Mouse (Mus musculus): ENCODE measurements around the gene Cnot3. TPM values are rescaled to one million over a fixed set of nuclear protein-coding genes. Genes with fewer than 3 reads are reported as not detected.

The Cnot3 gene
- polyA plus RNA-seq, 1 experiment from 2014 or later = 48.4 TPM

DNA sequence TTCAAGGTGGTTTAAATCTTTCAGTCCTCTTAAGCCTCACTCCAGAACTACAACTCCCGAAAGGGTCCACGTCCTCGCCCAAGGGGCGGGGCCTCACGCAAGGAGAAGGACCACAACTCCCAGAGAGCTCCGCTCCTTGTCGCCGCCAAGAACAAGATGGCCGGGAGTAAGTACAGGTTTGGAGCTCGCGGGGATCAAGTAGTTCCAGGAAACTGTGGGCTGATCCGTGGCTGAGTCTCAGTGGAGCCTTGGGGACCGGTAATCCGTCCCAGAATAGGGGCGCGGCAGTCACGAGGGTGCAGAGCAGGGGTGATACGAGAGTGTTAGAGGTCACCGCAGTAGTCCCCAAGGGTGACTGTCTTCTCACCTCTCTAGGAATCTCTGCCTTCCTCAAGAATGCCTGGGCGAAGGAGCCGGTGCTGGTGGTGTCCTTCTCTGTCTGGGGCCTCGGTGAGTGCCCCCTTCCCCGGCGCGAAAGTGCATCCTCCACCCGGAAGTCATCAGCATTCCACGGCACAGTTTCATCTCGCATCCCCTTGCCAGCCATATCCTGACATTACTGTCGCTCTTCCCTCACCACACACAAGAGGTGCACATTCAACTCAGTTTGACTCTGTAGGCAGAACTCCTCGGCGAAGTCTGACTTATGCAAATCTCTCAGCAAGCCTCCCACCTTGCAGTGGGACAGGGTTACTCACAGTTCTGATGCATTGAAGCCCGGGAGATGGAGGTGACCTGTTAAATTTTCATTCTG, 27.6 kb upstream of the Cnot3 start, which contains the start of gene Ndufa3:
Ndufa3 (plus strand) TSS at position 132 of the 754 bp plus-strand sequence.
- Histone ChIP-seq H3K36me3 (replicated peaks) (peaks cover 12% of the 10 kb centered on the region; the same call in 1 of the 2 replicates), H3K4me3 (peak within 1 kb of the TSS; percentile 68), H3K4me1 (peaks cover 21% of the 10 kb centered on the region), H3K27ac (peak within 1 kb of the TSS; percentile 76), H3K4me2 (peak within 1 kb of the TSS; percentile 58), H3K9ac (peak within 1 kb of the TSS; percentile 68), H3K27me3 (replicated peaks) (no peaks in the 10 kb centered on the region), H3K9me3 (no peaks in the 10 kb centered on the region)
- WGBS = 2% methylated on average over 32 of the region's 32 CpGs
- peak; percentile 96 for ATAC-seq (replicated peaks)

DNA sequence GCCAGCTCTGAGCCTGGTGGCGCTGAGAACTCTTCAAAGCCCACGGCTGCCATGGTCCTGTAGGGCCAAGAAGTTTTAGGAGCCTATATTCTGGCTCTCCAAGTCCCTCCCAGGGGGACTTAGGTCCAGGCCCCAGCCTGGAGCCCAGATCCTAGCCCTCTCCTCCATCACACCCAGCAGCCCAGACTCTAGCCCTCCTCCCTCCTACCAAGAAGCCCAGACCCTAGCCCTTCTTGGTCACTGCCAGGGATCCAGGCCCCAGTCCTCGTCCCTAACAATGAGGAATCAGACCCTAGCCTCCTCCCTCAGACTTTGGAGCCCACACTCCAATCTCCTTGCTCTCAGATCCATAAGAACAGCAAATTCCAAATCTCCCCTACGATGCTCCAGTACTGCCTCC, 16.0 kb upstream of the Cnot3 start:
- peak overlapping the region; percentile 73 for H3K9ac ChIP-seq
- H3K36me3 ChIP-seq (replicated peaks) = peaks cover 7% of the 10 kb centered on the region
- H3K4me1 ChIP-seq = peaks cover 27% of the 10 kb centered on the region
- H3K4me3 ChIP-seq = peak overlapping the region; percentile 68
- H3K4me2 ChIP-seq = peak overlapping the region; percentile 98
- peak overlapping the region; percentile 84 for H3K27ac ChIP-seq
- WGBS = 42% methylated on average over 4 of the region's 4 CpGs
- H3K27me3 ChIP-seq (replicated peaks) = no peaks in the 10 kb centered on the region
- no peaks in the 10 kb centered on the region for H3K9me3 ChIP-seq
- peak; percentile 75 for ATAC-seq (replicated peaks)

DNA sequence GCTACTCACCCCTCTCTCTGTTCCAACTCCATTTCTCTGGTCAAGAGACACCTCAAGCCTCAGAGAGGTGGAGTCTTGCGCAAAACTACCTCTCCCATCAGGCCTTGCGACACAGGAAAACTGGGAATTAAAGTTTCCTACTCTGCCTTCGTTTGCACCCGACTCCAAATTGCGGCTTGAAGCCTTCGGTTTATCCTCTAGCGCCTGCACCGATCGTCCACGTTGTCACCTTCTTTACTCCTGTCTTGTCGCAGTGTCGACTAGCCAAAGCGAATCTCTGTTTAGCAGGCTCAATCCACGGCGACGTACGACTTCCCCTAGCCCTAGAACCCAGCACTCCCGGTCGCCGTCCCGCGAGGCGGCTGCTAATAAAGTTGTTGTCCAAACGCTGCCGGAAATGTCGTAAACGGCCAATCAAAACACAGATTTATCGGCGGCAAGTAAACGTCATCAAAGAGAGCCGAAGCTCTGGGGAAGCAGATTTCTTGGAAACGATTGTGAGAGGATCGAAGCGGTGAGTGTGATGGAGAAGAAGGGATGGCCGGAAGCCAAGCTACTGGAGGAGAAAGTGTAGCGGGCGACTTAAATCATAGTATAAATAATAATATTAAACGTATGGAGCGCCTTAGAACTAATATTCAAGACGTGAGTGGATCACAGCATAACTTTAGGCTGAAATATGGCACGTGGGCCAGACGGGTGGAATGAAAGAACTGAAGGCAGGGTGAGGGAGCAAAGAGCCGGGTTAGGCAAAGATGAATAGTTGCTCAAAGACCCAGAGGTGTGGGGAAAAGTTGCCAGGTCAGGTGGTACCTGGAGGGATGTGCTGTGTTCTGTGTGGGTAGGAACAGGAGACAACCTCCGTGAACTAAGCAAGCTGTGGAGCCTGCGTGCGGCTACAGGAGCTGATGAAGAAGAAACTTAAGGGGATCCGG, 15.3 kb upstream of the Cnot3 start, which contains the start of the genes Tfpt and Prpf31:
Tfpt (minus strand) TSS at position 387 of the 935 bp plus-strand sequence.
Prpf31 (plus strand) TSS at position 443 of the 935 bp plus-strand sequence.
- 1% methylated on average over 47 of the region's 47 CpGs for WGBS
- H3K36me3 ChIP-seq (replicated peaks) = peaks cover 5% of the 10 kb centered on the region
- no peaks in the 10 kb centered on the region for H3K27me3 ChIP-seq (replicated peaks)
- H3K27ac ChIP-seq = peak within 1 kb of the TSS; percentile 84
- peak within 1 kb of the TSS; percentile 68 for H3K4me3 ChIP-seq
- ATAC-seq (replicated peaks) = peak; percentile 91
- peak within 1 kb of the TSS; percentile 98 for H3K4me2 ChIP-seq
- peak within 1 kb of the TSS; percentile 73 for H3K9ac ChIP-seq
- H3K4me1 ChIP-seq = peaks cover 27% of the 10 kb centered on the region
- H3K9me3 ChIP-seq = no peaks in the 10 kb centered on the region

- Histone ChIP-seq H3K4me1 (peaks cover 27% of the 10 kb centered on the region), H3K9me3 (no peaks in the 10 kb centered on the region), H3K9ac (peak overlapping the region; percentile 53), H3K4me3 (peak overlapping the region; percentile 68), H3K36me3 (replicated peaks) (peaks cover 5% of the 10 kb centered on the region), H3K27ac (no peak overlapping the region), H3K4me2 (peak overlapping the region; percentile 98), H3K27me3 (replicated peaks) (no peaks in the 10 kb centered on the region)
- WGBS = 66% methylated on average over 3 of the region's 3 CpGs
- ATAC-seq (replicated peaks) = no peak
Measured at GRCm38 (mm10) chr7:3630478-3630815, 14.6 kb upstream of the Cnot3 start.

DNA sequence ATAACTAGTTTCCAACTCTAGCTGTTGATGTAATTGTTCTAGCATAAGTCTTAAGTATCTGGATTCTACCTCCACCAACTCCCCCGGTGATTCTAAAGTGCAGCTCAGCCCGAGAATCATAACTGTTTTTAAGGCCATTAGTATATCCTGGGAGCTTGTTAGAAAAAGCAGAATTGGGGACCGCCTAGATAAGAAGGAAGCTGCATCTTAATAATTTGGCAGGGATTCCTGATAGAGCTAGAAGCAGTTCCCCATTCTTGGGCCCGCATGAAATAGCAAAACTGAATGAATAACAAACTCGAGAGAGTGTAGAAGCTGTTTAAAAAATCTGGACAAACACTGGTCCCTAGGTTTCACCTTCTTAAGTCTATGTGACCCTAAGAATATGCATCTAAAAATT, 1.7 kb upstream of the Cnot3 start:
- 74% methylated on average over 5 of the region's 5 CpGs for WGBS
- Histone ChIP-seq H3K4me1 (peaks cover 29% of the 10 kb centered on the region), H3K4me2 (no peak overlapping the region), H3K9ac (no peak overlapping the region), H3K36me3 (replicated peaks) (peaks cover 25% of the 10 kb centered on the region), H3K4me3 (no peak overlapping the region), H3K27ac (no peak overlapping the region), H3K9me3 (no peaks in the 10 kb centered on the region), H3K27me3 (replicated peaks) (no peaks in the 10 kb centered on the region)
- ATAC-seq (replicated peaks) = no peak

DNA sequence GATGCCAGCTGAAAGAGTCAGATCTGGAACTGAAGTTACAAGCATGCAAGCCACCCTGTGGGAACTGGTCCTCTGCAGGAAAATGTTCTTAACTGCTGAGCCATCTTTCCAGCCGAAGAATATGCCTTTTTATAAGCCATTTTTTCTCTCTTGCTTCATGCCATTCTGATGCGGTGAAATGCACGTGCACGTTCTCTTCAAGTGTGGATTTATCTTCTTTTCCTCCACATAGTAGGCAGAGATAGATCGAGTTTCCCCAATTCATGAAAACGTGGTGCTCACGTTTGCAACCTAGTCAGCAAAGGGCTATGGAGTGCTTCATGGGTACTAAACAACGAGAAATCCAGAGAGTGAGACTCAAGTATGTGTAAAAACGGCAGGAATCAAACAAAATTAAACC, 1.2 kb upstream of the Cnot3 start:
- H3K4me3 ChIP-seq = peak overlapping the region; percentile 92
- H3K4me1 ChIP-seq = peaks cover 33% of the 10 kb centered on the region

DNA sequence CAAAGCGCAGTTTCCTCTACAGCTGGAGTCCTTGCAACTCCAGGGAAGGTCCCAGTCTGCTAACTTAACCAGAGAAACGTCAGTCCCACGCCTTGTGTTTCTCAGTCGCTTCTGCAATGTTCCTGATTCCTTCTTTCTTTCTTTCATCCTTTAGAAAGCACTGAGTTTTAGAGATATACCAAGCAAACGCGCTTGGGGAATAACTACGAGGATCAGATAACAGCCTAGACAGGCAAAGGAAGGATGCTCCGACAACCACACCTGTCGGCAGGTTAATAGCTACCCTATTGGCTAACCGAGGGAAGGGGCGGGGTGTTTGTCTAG, 758 bp upstream of the Cnot3 start:
- peak overlapping the region; percentile 92 for H3K4me3 ChIP-seq
- no peaks in the 10 kb centered on the region for H3K9me3 ChIP-seq
- peaks cover 18% of the 10 kb centered on the region for H3K36me3 ChIP-seq (replicated peaks)
- 0 out of 2 replicates have a peak overlapping the region, but pooled peaks have one; percentile 1 for H3K9ac ChIP-seq
- H3K4me1 ChIP-seq = peaks cover 38% of the 10 kb centered on the region
- under 1% methylated on average over 11 of the region's 11 CpGs for WGBS
- peak overlapping the region; percentile 70 for H3K4me2 ChIP-seq
- H3K27ac ChIP-seq = peak overlapping the region; percentile 54
- ATAC-seq (replicated peaks) = peak; percentile 0; the same call in 1 of the 2 replicates
- no peaks in the 10 kb centered on the region for H3K27me3 ChIP-seq (replicated peaks)

More for the DNA sequence above, 1.2 kb upstream of the Cnot3 start:
- peak overlapping the region; percentile 54; the same call in 1 of the 2 replicates for H3K27ac ChIP-seq
- H3K9me3 ChIP-seq = no peaks in the 10 kb centered on the region
- WGBS = 19% methylated on average over 9 of the region's 9 CpGs
- 0 out of 2 replicates have a peak overlapping the region, but pooled peaks have one; percentile 1 for H3K9ac ChIP-seq
- ATAC-seq (replicated peaks) = no peak
- H3K36me3 ChIP-seq (replicated peaks) = peaks cover 23% of the 10 kb centered on the region
- peak overlapping the region; percentile 70 for H3K4me2 ChIP-seq
- H3K27me3 ChIP-seq (replicated peaks) = no peaks in the 10 kb centered on the region

DNA sequence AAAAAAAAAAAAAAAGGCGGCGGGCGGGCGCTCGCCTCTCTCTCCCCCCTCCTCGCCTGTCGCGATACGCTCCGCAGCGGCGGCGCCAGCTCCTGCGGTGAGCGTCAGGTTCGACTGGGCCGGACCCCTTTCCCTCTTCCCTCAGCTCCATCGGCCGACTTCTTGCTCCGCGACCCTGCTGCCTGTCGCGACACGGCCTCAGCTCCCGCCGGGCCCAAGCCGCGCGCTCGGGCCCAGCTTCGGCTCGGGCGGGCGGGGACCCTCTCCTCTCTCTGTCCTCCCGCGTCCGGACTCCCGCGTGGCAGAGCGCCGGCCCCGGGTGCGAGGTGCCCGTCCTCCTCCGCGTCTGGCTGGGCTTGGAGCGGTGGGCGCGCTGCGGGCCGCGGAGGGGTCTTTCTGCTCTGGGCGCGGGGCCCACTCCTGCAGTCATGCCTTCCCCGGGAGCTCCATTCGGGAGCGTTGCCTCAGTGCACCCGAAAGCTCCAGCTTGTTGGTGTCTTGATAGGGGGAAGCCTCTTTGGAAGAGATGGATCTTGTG, 489 bp downstream of the Cnot3 start:
- H3K4me2 ChIP-seq = peak overlapping the region; percentile 70
- H3K27me3 ChIP-seq (replicated peaks) = no peaks in the 10 kb centered on the region
- ATAC-seq (replicated peaks) = no peak
- no peaks in the 10 kb centered on the region for H3K9me3 ChIP-seq
- peaks cover 7% of the 10 kb centered on the region; the same call in 1 of the 2 replicates for H3K36me3 ChIP-seq (replicated peaks)
- peak overlapping the region; percentile 92 for H3K4me3 ChIP-seq
- under 1% methylated on average over 54 of the region's 58 CpGs for WGBS
- H3K9ac ChIP-seq = peak overlapping the region; percentile 96
- peaks cover 40% of the 10 kb centered on the region for H3K4me1 ChIP-seq
- peak overlapping the region; percentile 96 for H3K27ac ChIP-seq

DNA sequence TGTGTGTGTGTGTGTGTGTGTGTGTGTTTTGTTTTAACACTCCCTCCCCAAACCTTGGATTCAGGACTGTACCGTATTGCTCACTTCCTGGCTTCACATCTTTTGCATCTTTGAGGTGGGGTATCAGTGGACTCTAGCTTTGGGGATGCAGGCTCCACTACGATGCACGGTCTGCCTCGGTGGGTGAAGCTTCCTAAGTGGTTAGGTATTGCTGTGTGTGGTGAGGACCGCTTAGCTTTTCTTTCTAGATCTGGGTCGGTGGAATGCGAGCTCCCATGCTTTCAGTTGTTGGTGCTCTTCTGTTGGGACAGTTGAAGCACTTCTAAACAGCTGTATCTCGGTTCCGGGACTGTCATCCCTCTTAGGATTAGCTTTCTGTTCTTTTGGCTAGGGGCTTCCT, 1.1 kb downstream of the Cnot3 start:
- peak overlapping the region; percentile 70 for H3K4me2 ChIP-seq
- H3K27me3 ChIP-seq (replicated peaks) = no peaks in the 10 kb centered on the region
- peaks cover 9% of the 10 kb centered on the region; the same call in 1 of the 2 replicates for H3K36me3 ChIP-seq (replicated peaks)
- H3K4me3 ChIP-seq = peak overlapping the region; percentile 92
- H3K27ac ChIP-seq = peak overlapping the region; percentile 96
- H3K4me1 ChIP-seq = peaks cover 40% of the 10 kb centered on the region
- ATAC-seq (replicated peaks) = no peak
- peak overlapping the region; percentile 96 for H3K9ac ChIP-seq
- 21% methylated on average over 9 of the region's 9 CpGs for WGBS
- H3K9me3 ChIP-seq = no peaks in the 10 kb centered on the region

DNA sequence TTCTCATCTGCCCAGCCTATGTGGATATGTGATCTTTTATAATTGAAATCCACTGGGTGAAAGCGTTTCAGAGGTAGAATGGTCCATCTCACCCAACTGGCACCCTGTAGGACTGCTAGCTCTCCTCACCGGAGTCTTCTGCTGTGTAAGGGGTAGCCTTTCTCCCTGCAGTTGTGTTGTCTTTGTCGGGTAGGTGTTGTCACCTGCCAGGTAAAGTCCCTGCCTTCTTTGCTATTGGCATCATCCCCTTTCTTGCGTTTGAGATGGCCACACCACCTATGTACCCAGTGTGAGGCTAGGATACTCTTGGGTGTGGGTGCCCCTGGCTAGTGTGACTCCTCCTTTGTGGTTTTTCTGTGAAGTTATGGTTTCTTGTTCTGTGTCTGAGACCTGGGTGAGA, 1.6 kb downstream of the Cnot3 start:
- Histone ChIP-seq H3K4me1 (peaks cover 40% of the 10 kb centered on the region), H3K4me3 (peak overlapping the region; percentile 92), H3K27ac (no peak overlapping the region), H3K27me3 (replicated peaks) (no peaks in the 10 kb centered on the region), H3K9ac (peak overlapping the region; percentile 96), H3K36me3 (replicated peaks) (peaks cover 9% of the 10 kb centered on the region), H3K9me3 (no peaks in the 10 kb centered on the region), H3K4me2 (peak overlapping the region; percentile 70)
- ATAC-seq (replicated peaks) = no peak
- WGBS = 66% methylated on average over 4 of the region's 4 CpGs

GRCm38 (mm10) chr7:3656966-3657365, 11.9 kb downstream of the Cnot3 start:
- H3K27ac ChIP-seq = no peak overlapping the region
- no peak overlapping the region for H3K4me2 ChIP-seq
- no peak overlapping the region for H3K4me3 ChIP-seq
- 91% methylated on average over 4 of the region's 4 CpGs for WGBS
- H3K9me3 ChIP-seq = no peaks in the 10 kb centered on the region
- ATAC-seq (replicated peaks) = no peak
- H3K9ac ChIP-seq = no peak overlapping the region
- H3K27me3 ChIP-seq (replicated peaks) = no peaks in the 10 kb centered on the region
- H3K36me3 ChIP-seq (replicated peaks) = peaks cover 94% of the 10 kb centered on the region
- no peaks in the 10 kb centered on the region for H3K4me1 ChIP-seq

DNA sequence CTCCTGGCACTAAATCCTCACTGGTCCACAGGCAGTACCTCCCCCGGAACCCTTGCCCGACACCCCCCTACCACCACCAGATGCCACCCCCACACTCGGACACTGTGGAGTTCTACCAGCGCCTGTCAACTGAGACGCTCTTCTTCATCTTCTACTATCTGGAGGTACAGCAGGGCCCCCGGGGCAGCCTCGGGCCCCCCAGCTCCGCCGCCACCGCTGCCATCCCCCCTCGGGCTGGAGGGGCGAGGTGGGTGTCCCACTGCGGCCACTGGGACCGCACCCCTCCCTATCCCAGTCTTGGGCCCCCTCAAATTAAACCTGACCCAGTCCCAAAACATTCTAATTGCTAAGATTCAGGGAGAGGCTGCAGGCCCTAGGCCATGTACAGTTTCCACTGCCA, 13.5 kb downstream of the Cnot3 start:
- Histone ChIP-seq H3K27me3 (replicated peaks) (no peaks in the 10 kb centered on the region), H3K4me1 (peaks cover 3% of the 10 kb centered on the region), H3K27ac (no peak overlapping the region), H3K9me3 (no peaks in the 10 kb centered on the region), H3K36me3 (replicated peaks) (peaks cover 89% of the 10 kb centered on the region), H3K4me3 (no peak overlapping the region), H3K4me2 (no peak overlapping the region), H3K9ac (no peak overlapping the region)
- ATAC-seq (replicated peaks) = no peak
- WGBS = 95% methylated on average over 14 of the region's 14 CpGs

All from midbrain, embryonic 15.5 days (tissue).